Mouse (Mus musculus) myocyte (in vitro differentiated cells): ENCODE results near the gene Rassf1. TPM values are rescaled to one million over a fixed set of nuclear protein-coding genes. Genes with fewer than 3 reads are reported as not detected.

Experiments
- H3K27me3 ChIP-seq: one replicate; pipeline ENCODE4 v1.6.1; 2011; ENCODE audit not compliant: control insufficient read depth, insufficient read depth, insufficient read length
- H3K36me3 ChIP-seq: one replicate; pipeline ENCODE4 v1.6.1; 2011; ENCODE audit not compliant: control insufficient read depth, insufficient read depth
- H3K4me2 ChIP-seq: one replicate; pipeline ENCODE4 v1.6.1; 2011; ENCODE audit warnings: low read depth, control low read depth
- H3K4me3 ChIP-seq: one replicate; pipeline ENCODE4 v1.5.1; 2011; ENCODE audit warnings: mild to moderate bottlenecking, control low read depth, moderate library complexity
- H3K79me2 ChIP-seq: one replicate; pipeline ENCODE4 v1.6.1; 2011; ENCODE audit not compliant: control insufficient read depth, insufficient read depth
- H3ac ChIP-seq: one replicate; pipeline ENCODE4 v1.6.1; 2011; ENCODE audit not compliant: control insufficient read depth, insufficient read length
- CEBPB ChIP-seq: IDR thresholded peaks from 2 replicates; pipeline ENCODE4 v1.6.1; 2011; ENCODE audit warnings: mild to moderate bottlenecking, moderate library complexity; ENCODE audit not compliant: poor library complexity, insufficient read depth, severe bottlenecking
- E2F4 ChIP-seq: IDR thresholded peaks from one replicate; pipeline ENCODE4 v1.6.1; 2011; ENCODE audit warnings: mild to moderate bottlenecking, control low read depth, moderate library complexity; ENCODE audit not compliant: insufficient read depth
- MAX ChIP-seq: IDR thresholded peaks from one replicate; pipeline ENCODE4 v1.6.1; 2011; ENCODE audit warnings: low read depth, mild to moderate bottlenecking, control low read depth
- MYOD1 ChIP-seq, 3 experiments: IDR thresholded peaks; one replicate each; pipeline ENCODE4 v1.6.1; 2011; ENCODE audit warnings: control low read depth in 2 of 3, low read depth in 2 of 3, mild to moderate bottlenecking in 2 of 3, moderate library complexity in 1 of 3; ENCODE audit not compliant: insufficient read length in 2 of 3, control insufficient read depth in 1 of 3
- MYOG ChIP-seq, 3 experiments: IDR thresholded peaks; one replicate each; pipeline ENCODE4 v1.6.1; 2011; ENCODE audit warnings: control low read depth in 2 of 3, low read depth in 2 of 3, mild to moderate bottlenecking in 2 of 3; ENCODE audit not compliant: insufficient read length in 2 of 3, control insufficient read depth in 1 of 3, insufficient read depth in 1 of 3
- POLR2A ChIP-seq: IDR thresholded peaks from one replicate; pipeline ENCODE4 v1.6.1; 2011; ENCODE audit warnings: low read depth, mild to moderate bottlenecking, control low read depth, moderate library complexity; ENCODE audit not compliant: insufficient read length
- POLR2AphosphoS2 ChIP-seq: IDR thresholded peaks from one replicate; pipeline ENCODE4 v1.6.1; 2011; ENCODE audit warnings: low read depth, control low read depth; ENCODE audit not compliant: insufficient read length
- REST ChIP-seq: IDR thresholded peaks from one replicate; pipeline ENCODE4 v1.6.1; 2011; ENCODE audit warnings: mild to moderate bottlenecking, control low read depth, moderate library complexity; ENCODE audit not compliant: insufficient read depth, insufficient read length
- SRF ChIP-seq: IDR thresholded peaks from one replicate; pipeline ENCODE4 v1.6.1; 2011; ENCODE audit warnings: low read depth; ENCODE audit not compliant: control insufficient read depth, insufficient read length
- TCF12 ChIP-seq: IDR thresholded peaks from one replicate; pipeline ENCODE4 v1.6.1; 2011; ENCODE audit warnings: mild to moderate bottlenecking, control low read depth; ENCODE audit not compliant: poor library complexity, insufficient read depth, severe bottlenecking
- TCF3 ChIP-seq: IDR thresholded peaks from one replicate; pipeline ENCODE4 v1.6.1; 2011; ENCODE audit warnings: low read depth, control low read depth; ENCODE audit not compliant: insufficient read length
- USF1 ChIP-seq: IDR thresholded peaks from one replicate; pipeline ENCODE4 v1.6.1; 2011; ENCODE audit warnings: low read depth, mild to moderate bottlenecking, control low read depth, moderate library complexity
- polyA plus RNA-seq: library from polyadenylated mRNA; unstranded; fragments of >200 nt; fragmentation: generic; extraction: Trizol; gene quantifications from one replicate; pipeline ENCODE4 v1.2.1, GENCODE M21; 2012; ENCODE audit warnings: missing spikeins

The Rassf1 gene
- polyA plus RNA-seq, 1 experiment, result 59.3 TPM

- H3K27me3 ChIP-seq, result no peaks in the 10 kb centered on the region
- no peak for TF ChIP-seq MYOD1 (IDR thresholded peaks at IDR 0.05; ENCODE audit: control insufficient read depth in 1 of 3, insufficient read length in 2 of 3, low read depth in 2 of 3)
- no peak for TF ChIP-seq REST
- TF ChIP-seq POLR2AphosphoS2, result no peak
- no peak for TF ChIP-seq USF1
- no peak for TF ChIP-seq TCF3
- TF ChIP-seq SRF, result no peak
- no peak for TF ChIP-seq TCF12
- TF ChIP-seq E2F4, result no peak
- no peak for TF ChIP-seq POLR2A
- no peak for TF ChIP-seq CEBPB
- TF ChIP-seq MAX, result no peak
- TF ChIP-seq MYOG (IDR thresholded peaks at IDR 0.05; ENCODE audit: control insufficient read depth in 1 of 3, insufficient read depth in 1 of 3, insufficient read length in 2 of 3, low read depth in 2 of 3), result no peak
- peak overlapping the region; percentile 96 for H3K4me3 ChIP-seq
Observed at GRCm38 (mm10) chr9:107550491-107551116, 751 bp upstream of the Rassf1 start.

GRCm38 (mm10) chr9:107551890-107552355 lies 568 bp downstream of the Rassf1 start:
- peak overlapping the region; percentile 85 for H3K4me2 ChIP-seq
- peak overlapping the region; percentile 96 for H3K4me3 ChIP-seq
- no peaks in the 10 kb centered on the region for H3K27me3 ChIP-seq
- no peaks in the 10 kb centered on the region for H3K36me3 ChIP-seq
- H3ac ChIP-seq, result peak overlapping the region; percentile 21
- H3K79me2 ChIP-seq, result peaks cover 35% of the 10 kb centered on the region
- TF ChIP-seq TCF3 (no peak), CEBPB (no peak), REST (no peak), E2F4 (no peak), MYOD1 (IDR thresholded peaks at IDR 0.05; ENCODE audit: control insufficient read depth in 1 of 3, insufficient read length in 2 of 3, low read depth in 2 of 3) (no peak), POLR2A (no peak), USF1 (no peak), MYOG (IDR thresholded peaks at IDR 0.05; ENCODE audit: control insufficient read depth in 1 of 3, insufficient read depth in 1 of 3, insufficient read length in 2 of 3, low read depth in 2 of 3) (no peak), SRF (no peak), POLR2AphosphoS2 (no peak), TCF12 (no peak), MAX (no peak)

More at GRCm38 (mm10) chr9:107550491-107551116, 751 bp upstream of the Rassf1 start:
- Histone ChIP-seq H3K4me2 (peak overlapping the region; percentile 85), H3K36me3 (no peaks in the 10 kb centered on the region), H3K79me2 (peaks cover 22% of the 10 kb centered on the region), H3ac (no peak overlapping the region)

- Histone ChIP-seq H3ac (no peak overlapping the region), H3K4me3 (peak overlapping the region; percentile 96), H3K79me2 (peaks cover 44% of the 10 kb centered on the region), H3K27me3 (no peaks in the 10 kb centered on the region), H3K36me3 (peaks cover 8% of the 10 kb centered on the region), H3K4me2 (peak overlapping the region; percentile 85)
- TF ChIP-seq MAX, result no peak
- no peak for TF ChIP-seq POLR2AphosphoS2
- no peak for TF ChIP-seq E2F4
- no peak for TF ChIP-seq TCF3
- TF ChIP-seq USF1, result no peak
- TF ChIP-seq POLR2A, result no peak
- TF ChIP-seq TCF12, result no peak
- TF ChIP-seq MYOD1 (IDR thresholded peaks at IDR 0.05; ENCODE audit: control insufficient read depth in 1 of 3, insufficient read length in 2 of 3, low read depth in 2 of 3), result no peak
- no peak for TF ChIP-seq CEBPB
- TF ChIP-seq MYOG (IDR thresholded peaks at IDR 0.05; ENCODE audit: control insufficient read depth in 1 of 3, insufficient read depth in 1 of 3, insufficient read length in 2 of 3, low read depth in 2 of 3), result no peak
- TF ChIP-seq SRF, result no peak
- TF ChIP-seq REST, result no peak
Observed at GRCm38 (mm10) chr9:107552690-107553393, 1.5 kb downstream of the Rassf1 start.

- Histone ChIP-seq H3K4me2 (peak overlapping the region; percentile 85), H3K79me2 (peaks cover 52% of the 10 kb centered on the region), H3ac (peak overlapping the region; percentile 96), H3K27me3 (no peaks in the 10 kb centered on the region), H3K36me3 (peaks cover 17% of the 10 kb centered on the region), H3K4me3 (peak overlapping the region; percentile 96)
- TF ChIP-seq REST (no peak), MAX (no peak), MYOD1 (IDR thresholded peaks at IDR 0.05; ENCODE audit: control insufficient read depth in 1 of 3, insufficient read length in 2 of 3, low read depth in 2 of 3) (no peak), POLR2A (no peak)
Observed at GRCm38 (mm10) chr9:107553541-107554318, 2.4 kb downstream of the Rassf1 start.
